Mouse (Mus musculus) testis, adult 2 months (tissue): ENCODE measurements at regions not wholly inside any gene's neighbourhood (a gene's known extent, or its start where the extent isn't known, plus 50 kb on each side); places are given as distances from the start of the nearest gene placed in this dataset.

Experiments
- H3K27ac ChIP-seq: fragments of 200-500 bp; 2 replicates; pipeline ENCODE4 v1.5.1; 2012; ENCODE audit warnings: low read depth, low read length; ENCODE audit not compliant: control insufficient read depth, insufficient read depth
- H3K27me3 ChIP-seq: fragments of 200-500 bp; 2 replicates; pipeline ENCODE4 v1.6.1; 2012; ENCODE audit warnings: mild to moderate bottlenecking, low read length, moderate library complexity; ENCODE audit not compliant: control insufficient read depth, insufficient read depth
- H3K36me3 ChIP-seq: fragments of 200-500 bp; 2 replicates; pipeline ENCODE4 v1.6.1; 2012; ENCODE audit warnings: mild to moderate bottlenecking, low read length; ENCODE audit not compliant: control insufficient read depth, insufficient read depth
- H3K4me1 ChIP-seq: fragments of 200-500 bp; 2 replicates; pipeline ENCODE4 v1.6.1; 2012; ENCODE audit warnings: low read length; ENCODE audit not compliant: control insufficient read depth, insufficient read depth
- H3K4me3 ChIP-seq: fragments of 200-500 bp; 2 replicates; pipeline ENCODE4 v1.5.1; 2012; ENCODE audit warnings: low read depth, mild to moderate bottlenecking, low read length, moderate library complexity, mixed read lengths; ENCODE audit not compliant: control insufficient read depth
- CTCF ChIP-seq: fragments of 200-500 bp; IDR thresholded peaks from 2 replicates; pipeline ENCODE4 v1.5.1; 2012; ENCODE audit warnings: low read depth, mild to moderate bottlenecking, inconsistent platforms, low read length, moderate library complexity; ENCODE audit not compliant: control insufficient read depth, insufficient read depth, insufficient replicate concordance
- POLR2A ChIP-seq: fragments of 200-500 bp; IDR thresholded peaks from 2 replicates; pipeline ENCODE4 v1.6.1; 2012; ENCODE audit warnings: low read depth, mild to moderate bottlenecking, inconsistent platforms, low read length, moderate library complexity; ENCODE audit not compliant: control insufficient read depth

GRCm38 (mm10) chr2:45196511-45196910 lies 79.3 kb upstream of the Zeb2 start:
- TF ChIP-seq POLR2A = no peak
- TF ChIP-seq CTCF = no peak
- Histone ChIP-seq H3K27ac (no peak overlapping the region), H3K4me3 (no peak overlapping the region), H3K36me3 (no peaks in the 10 kb centered on the region), H3K27me3 (no peaks in the 10 kb centered on the region), H3K4me1 (no peaks in the 10 kb centered on the region)

GRCm38 (mm10) chr2:45194335-45194734 lies 77.1 kb upstream of the Zeb2 start:
- no peak overlapping the region for H3K27ac ChIP-seq
- H3K4me1 ChIP-seq = no peaks in the 10 kb centered on the region
- no peaks in the 10 kb centered on the region for H3K27me3 ChIP-seq
- H3K4me3 ChIP-seq = no peak overlapping the region
- no peaks in the 10 kb centered on the region for H3K36me3 ChIP-seq
- no peak for TF ChIP-seq POLR2A
- TF ChIP-seq CTCF = no peak

GRCm38 (mm10) chr2:45185621-45185999 lies 68.4 kb upstream of the Zeb2 start:
- H3K27ac ChIP-seq = no peak overlapping the region
- TF ChIP-seq POLR2A = no peak
- no peak for TF ChIP-seq CTCF
- no peaks in the 10 kb centered on the region for H3K36me3 ChIP-seq
- H3K27me3 ChIP-seq = no peaks in the 10 kb centered on the region
- 0 out of 2 replicates have a peak, but pooled peaks cover 2% of the 10 kb centered on the region for H3K4me1 ChIP-seq
- H3K4me3 ChIP-seq = no peak overlapping the region

- Histone ChIP-seq H3K4me1 (0 out of 2 replicates have a peak, but pooled peaks cover 2% of the 10 kb centered on the region), H3K27ac (peak overlapping the region; percentile 36; the same call in 1 of the 2 replicates), H3K36me3 (no peaks in the 10 kb centered on the region), H3K27me3 (no peaks in the 10 kb centered on the region), H3K4me3 (peak overlapping the region; percentile 18)
- TF ChIP-seq POLR2A = no peak
- no peak for TF ChIP-seq CTCF
Observed at GRCm38 (mm10) chr2:45184704-45185620, 67.8 kb upstream of the Zeb2 start.

- H3K27me3 ChIP-seq = no peaks in the 10 kb centered on the region
- no peaks in the 10 kb centered on the region for H3K36me3 ChIP-seq
- 0 out of 2 replicates have a peak, but pooled peaks cover 2% of the 10 kb centered on the region for H3K4me1 ChIP-seq
- TF ChIP-seq CTCF (no peak), POLR2A (no peak)
- H3K4me3 ChIP-seq = no peak overlapping the region
- no peak overlapping the region for H3K27ac ChIP-seq
Observed at GRCm38 (mm10) chr2:45184149-45184548, 67.0 kb upstream of the Zeb2 start.

- Histone ChIP-seq H3K27me3 (no peaks in the 10 kb centered on the region), H3K27ac (no peak overlapping the region), H3K4me1 (0 out of 2 replicates have a peak, but pooled peaks cover 2% of the 10 kb centered on the region), H3K36me3 (no peaks in the 10 kb centered on the region), H3K4me3 (no peak overlapping the region)
- TF ChIP-seq POLR2A = no peak
- no peak for TF ChIP-seq CTCF
Observed at GRCm38 (mm10) chr2:45182876-45183275, 65.7 kb upstream of the Zeb2 start.

- 0 out of 2 replicates have a peak, but pooled peaks cover 2% of the 10 kb centered on the region for H3K4me1 ChIP-seq
- H3K36me3 ChIP-seq = no peaks in the 10 kb centered on the region
- no peak for TF ChIP-seq POLR2A
- no peak for TF ChIP-seq CTCF
- no peaks in the 10 kb centered on the region for H3K27me3 ChIP-seq
- H3K4me3 ChIP-seq = no peak overlapping the region
- no peak overlapping the region for H3K27ac ChIP-seq
Observed at GRCm38 (mm10) chr2:45181552-45181951, 64.4 kb upstream of the Zeb2 start.
